Mouse (Mus musculus): ENCODE results near the gene Akap8l.

GRCm38 (mm10) chr17:32359928-32360327, 9.5 kb upstream of the Akap8l start:
- TF ChIP-seq KAT2A (conservative IDR thresholded peaks at IDR 0.05; ENCODE audit: low read depth, low read length) = no peak
- no peak for TF ChIP-seq USF1 (IDR thresholded peaks at IDR 0.05; ENCODE audit: low read depth, low read length)
- no peak for TF ChIP-seq MAFK (IDR thresholded peaks at IDR 0.05; ENCODE audit: borderline replicate concordance, low read depth, low read length)
- no peak for TF ChIP-seq CTCF (IDR thresholded peaks at IDR 0.05 in 2 of 3, conservative IDR thresholded peaks at IDR 0.05 in 1 of 3; ENCODE audit: control insufficient read depth in 1 of 3, insufficient read depth in 1 of 3, low read depth in 2 of 3, low read length in 3 of 3, poor library complexity in 1 of 3, severe bottlenecking in 1 of 3)
- TF ChIP-seq USF2 (IDR thresholded peaks at IDR 0.05; ENCODE audit: borderline replicate concordance in 1 of 2, insufficient read depth in 1 of 2, low read depth in 1 of 2, low read length in 2 of 2) = no peak
- no peak for TF ChIP-seq NRF1 (IDR thresholded peaks at IDR 0.05; ENCODE audit: insufficient read depth, low read depth, low read length, poor library complexity, severe bottlenecking)
- no peak for TF ChIP-seq ZC3H11A (IDR thresholded peaks at IDR 0.05; ENCODE audit: low read depth, low read length)
- no peak for TF ChIP-seq POLR2A (IDR thresholded peaks at IDR 0.05; ENCODE audit: control insufficient read depth in 1 of 2, insufficient read depth in 1 of 2, low read depth in 1 of 2, low read length in 2 of 2, poor library complexity in 1 of 2)
- no peak for TF ChIP-seq TAL1 (IDR thresholded peaks at IDR 0.05; ENCODE audit: low read length)
- TF ChIP-seq ZMIZ1 (IDR thresholded peaks at IDR 0.05; ENCODE audit: low read depth, low read length) = no peak
- no peak for TF ChIP-seq NELFE (IDR thresholded peaks at IDR 0.05; ENCODE audit: low read depth, low read length)
